Mouse (Mus musculus): ENCODE results near the gene Tnfrsf11a. TPM values are rescaled to one million over a fixed set of nuclear protein-coding genes. Genes with fewer than 3 reads are reported as not detected.

The Tnfrsf11a gene
- polyA plus RNA-seq, 2 experiments: 0.18 to 0.33 TPM

- 49% methylated on average over 2 of the region's 2 CpGs for WGBS (ENCODE audit: insufficient replicate concordance)
- Histone ChIP-seq H3K9me3 (ENCODE audit: control insufficient read depth, low read length) (no peaks in the 10 kb centered on the region), H3K4me2 (ENCODE audit: low read depth) (no peak overlapping the region), H3K27me3 (ENCODE audit: control insufficient read depth, insufficient read depth, low read length) (no peaks in the 10 kb centered on the region), H3K4me1 (replicated peaks; ENCODE audit: control insufficient read depth in 2 of 2, insufficient read depth in 2 of 2, low read length in 1 of 2) (no peaks in the 10 kb centered on the region; a peak in 2 of 4 replicates), H3K27ac (no peak overlapping the region), H3K36me3 (replicated peaks; ENCODE audit: control insufficient read depth, insufficient read depth, low read depth) (no peaks in the 10 kb centered on the region), H3K9ac (replicated peaks) (no peak overlapping the region), H3K4me3 (ENCODE audit: insufficient read depth in 1 of 2, low read depth in 2 of 2, low read length in 2 of 2) (no peak overlapping the region)
- ATAC-seq (ENCODE audit: insufficient read depth) (no peak), DNase-seq (ENCODE audit: low read depth in 3 of 3, low spot score in 3 of 3) (no peak)
- no peak for TF ChIP-seq CTCF (IDR thresholded peaks at IDR 0.05; ENCODE audit: low read depth)
- no peak for TF ChIP-seq EP300 (IDR thresholded peaks at IDR 0.05; ENCODE audit: low read depth)
Observed at GRCm38 (mm10) chr1:105815310-105815709, 34.8 kb downstream of the Tnfrsf11a start.

GRCm38 (mm10) chr1:105815736-105816135 lies 35.2 kb downstream of the Tnfrsf11a start:
- Histone ChIP-seq H3K9ac (replicated peaks) (no peak overlapping the region), H3K4me1 (replicated peaks; ENCODE audit: control insufficient read depth in 2 of 2, insufficient read depth in 2 of 2, low read length in 1 of 2) (no peaks in the 10 kb centered on the region; a peak in 2 of 4 replicates), H3K27me3 (ENCODE audit: control insufficient read depth, insufficient read depth, low read length) (no peaks in the 10 kb centered on the region), H3K36me3 (replicated peaks; ENCODE audit: control insufficient read depth, insufficient read depth, low read depth) (no peaks in the 10 kb centered on the region), H3K4me2 (ENCODE audit: low read depth) (no peak overlapping the region), H3K4me3 (ENCODE audit: insufficient read depth in 1 of 2, low read depth in 2 of 2, low read length in 2 of 2) (no peak overlapping the region), H3K9me3 (ENCODE audit: control insufficient read depth, low read length) (no peaks in the 10 kb centered on the region), H3K27ac (no peak overlapping the region)
- DNase-seq (ENCODE audit: low read depth in 3 of 3, low spot score in 3 of 3) (no peak), ATAC-seq (ENCODE audit: insufficient read depth) (no peak)
- no peak for TF ChIP-seq EP300 (IDR thresholded peaks at IDR 0.05; ENCODE audit: low read depth)
- no peak for TF ChIP-seq CTCF (IDR thresholded peaks at IDR 0.05; ENCODE audit: low read depth)
- WGBS (ENCODE audit: insufficient replicate concordance): 77% methylated on average over 3 of the region's 3 CpGs

- 45% methylated on average over 6 of the region's 6 CpGs for WGBS (ENCODE audit: insufficient replicate concordance)
- H3K27ac ChIP-seq: no peak overlapping the region
- TF ChIP-seq EP300 (IDR thresholded peaks at IDR 0.05; ENCODE audit: low read depth) (no peak), CTCF (IDR thresholded peaks at IDR 0.05; ENCODE audit: low read depth) (no peak)
Observed at GRCm38 (mm10) chr1:105819031-105819430, 38.5 kb downstream of the Tnfrsf11a start.

GRCm38 (mm10) chr1:105819740-105820139 lies 39.2 kb downstream of the Tnfrsf11a start:
- ATAC-seq (ENCODE audit: insufficient read depth): no peak
- H3K4me3 ChIP-seq (ENCODE audit: insufficient read depth in 1 of 2, low read depth in 2 of 2, low read length in 2 of 2): no peak overlapping the region
- DNase-seq (ENCODE audit: low read depth in 3 of 3, low spot score in 3 of 3): no peak
- TF ChIP-seq CTCF (IDR thresholded peaks at IDR 0.05; ENCODE audit: low read depth) (no peak), EP300 (IDR thresholded peaks at IDR 0.05; ENCODE audit: low read depth) (no peak)
- no peaks in the 10 kb centered on the region for H3K36me3 ChIP-seq (replicated peaks; ENCODE audit: control insufficient read depth, insufficient read depth, low read depth)
- H3K9me3 ChIP-seq (ENCODE audit: control insufficient read depth, low read length): no peaks in the 10 kb centered on the region
- H3K4me2 ChIP-seq (ENCODE audit: low read depth): no peak overlapping the region
- 47% methylated on average over 7 of the region's 7 CpGs for WGBS (ENCODE audit: insufficient replicate concordance)
- no peaks in the 10 kb centered on the region for H3K27me3 ChIP-seq (ENCODE audit: control insufficient read depth, insufficient read depth, low read length)
- H3K4me1 ChIP-seq (replicated peaks; ENCODE audit: control insufficient read depth in 2 of 2, insufficient read depth in 2 of 2, low read length in 1 of 2): no peaks in the 10 kb centered on the region
- no peak overlapping the region for H3K27ac ChIP-seq
- H3K9ac ChIP-seq (replicated peaks): no peak overlapping the region

More at GRCm38 (mm10) chr1:105819031-105819430, 38.5 kb downstream of the Tnfrsf11a start:
- H3K9ac ChIP-seq (replicated peaks): no peak overlapping the region
- DNase-seq (ENCODE audit: low read depth in 3 of 3, low spot score in 3 of 3) (no peak), ATAC-seq (ENCODE audit: insufficient read depth) (no peak)
- H3K27me3 ChIP-seq (ENCODE audit: control insufficient read depth, insufficient read depth, low read length): no peaks in the 10 kb centered on the region
- H3K4me3 ChIP-seq (ENCODE audit: insufficient read depth in 1 of 2, low read depth in 2 of 2, low read length in 2 of 2): no peak overlapping the region
- H3K4me2 ChIP-seq (ENCODE audit: low read depth): no peak overlapping the region
- H3K9me3 ChIP-seq (ENCODE audit: control insufficient read depth, low read length): no peaks in the 10 kb centered on the region
- no peaks in the 10 kb centered on the region for H3K4me1 ChIP-seq (replicated peaks; ENCODE audit: control insufficient read depth in 2 of 2, insufficient read depth in 2 of 2, low read length in 1 of 2)
- H3K36me3 ChIP-seq (replicated peaks; ENCODE audit: control insufficient read depth, insufficient read depth, low read depth): no peaks in the 10 kb centered on the region

GRCm38 (mm10) chr1:105824356-105824755 lies 43.8 kb downstream of the Tnfrsf11a start:
- ATAC-seq (ENCODE audit: insufficient read depth): no peak
- Histone ChIP-seq H3K4me1 (replicated peaks; ENCODE audit: control insufficient read depth in 2 of 2, insufficient read depth in 2 of 2, low read length in 1 of 2) (no peaks in the 10 kb centered on the region), H3K4me3 (ENCODE audit: insufficient read depth in 1 of 2, low read depth in 2 of 2, low read length in 2 of 2) (no peak overlapping the region), H3K36me3 (replicated peaks; ENCODE audit: control insufficient read depth, insufficient read depth, low read depth) (no peaks in the 10 kb centered on the region), H3K9me3 (ENCODE audit: control insufficient read depth, low read length) (no peaks in the 10 kb centered on the region), H3K9ac (replicated peaks) (no peak overlapping the region), H3K4me2 (ENCODE audit: low read depth) (no peak overlapping the region), H3K27ac (no peak overlapping the region), H3K27me3 (ENCODE audit: control insufficient read depth, insufficient read depth, low read length) (no peaks in the 10 kb centered on the region)
- TF ChIP-seq CTCF (IDR thresholded peaks at IDR 0.05; ENCODE audit: low read depth) (no peak), EP300 (IDR thresholded peaks at IDR 0.05; ENCODE audit: low read depth) (no peak)
- 80% methylated on average over 4 of the region's 4 CpGs for WGBS (ENCODE audit: insufficient replicate concordance)
- no peak for DNase-seq (ENCODE audit: low read depth in 3 of 3, low spot score in 3 of 3)
